Mouse (Mus musculus): ENCODE measurements around the gene Prickle2.

Gene Prickle2

DNA sequence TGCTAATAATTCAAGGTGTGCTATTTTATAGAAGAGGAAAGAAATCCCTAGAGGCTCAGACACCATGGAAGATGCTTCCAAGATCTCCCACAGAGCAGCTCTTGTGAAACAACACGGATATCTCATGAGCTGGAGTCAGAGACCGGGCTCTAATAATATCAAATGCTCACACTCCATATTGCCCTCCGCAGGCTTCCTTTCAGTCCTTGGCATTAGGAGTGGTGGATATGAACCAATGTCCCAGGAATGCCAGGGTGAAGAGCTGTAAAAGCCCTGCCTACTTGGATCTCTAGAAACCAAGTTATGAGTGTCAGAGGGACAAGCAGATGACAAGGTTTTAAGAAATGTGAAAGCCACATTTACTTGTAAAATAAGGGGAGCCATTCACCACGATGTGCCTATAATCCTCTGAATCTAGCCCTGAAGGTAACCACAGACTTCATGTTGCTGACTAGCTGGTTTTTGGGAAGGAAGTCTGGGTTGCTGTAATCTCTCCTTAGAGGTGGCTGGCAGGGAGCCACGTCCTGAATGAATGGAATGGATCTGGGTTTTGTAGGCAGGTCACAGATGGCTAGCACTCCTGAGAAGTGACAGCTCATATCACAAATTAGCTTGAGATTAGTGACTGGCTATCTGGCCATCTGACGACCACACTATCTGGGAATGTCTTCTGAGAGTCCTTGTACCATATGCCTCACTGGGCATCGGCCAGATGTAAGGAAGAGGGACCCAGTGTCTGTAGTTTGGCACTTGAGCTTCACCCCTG, 278.4 kb downstream of the Prickle2 start:
- DNase-seq, result peak; percentile 25 to 34

DNA sequence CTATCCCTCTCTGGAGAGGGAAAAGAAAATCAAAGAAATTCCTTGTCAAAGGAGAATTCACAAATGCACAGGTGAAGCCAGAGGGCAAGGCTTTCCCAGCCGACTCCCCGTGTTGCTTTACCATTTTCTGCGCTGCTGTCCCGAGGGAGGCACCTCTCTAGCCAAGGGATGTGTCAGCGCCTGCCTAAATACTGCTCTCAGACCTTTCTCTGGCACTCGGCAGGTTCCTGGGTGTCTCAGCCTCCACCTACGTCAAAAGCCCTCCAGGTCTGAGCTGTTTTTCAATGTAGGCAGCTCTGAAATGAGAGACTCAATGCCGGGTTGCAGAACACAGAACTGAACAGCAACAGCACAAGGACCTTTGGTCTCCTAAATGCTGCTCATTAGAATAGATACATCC, 280.1 kb downstream of the Prickle2 start:
- no peak for DNase-seq

DNA sequence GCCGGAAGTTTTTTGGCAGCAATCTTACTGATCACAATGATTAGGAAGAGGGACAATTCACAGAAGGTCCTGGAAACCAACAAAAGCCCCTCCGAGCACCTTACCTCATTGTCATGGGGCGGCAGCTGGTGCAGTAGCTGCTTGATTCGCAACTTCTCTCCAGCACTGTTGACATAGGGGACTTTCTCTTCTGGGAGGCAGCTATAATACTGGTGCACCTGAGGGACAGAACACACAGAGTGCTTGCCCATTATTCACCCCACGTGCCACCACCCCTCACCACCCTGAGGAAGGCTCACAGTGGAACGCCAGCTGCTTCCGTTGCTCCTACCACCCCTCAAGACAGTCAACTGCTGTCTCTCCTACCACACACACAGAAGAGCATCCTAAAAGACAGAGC, 280.5 kb downstream of the Prickle2 start:
- no peak for DNase-seq

DNA sequence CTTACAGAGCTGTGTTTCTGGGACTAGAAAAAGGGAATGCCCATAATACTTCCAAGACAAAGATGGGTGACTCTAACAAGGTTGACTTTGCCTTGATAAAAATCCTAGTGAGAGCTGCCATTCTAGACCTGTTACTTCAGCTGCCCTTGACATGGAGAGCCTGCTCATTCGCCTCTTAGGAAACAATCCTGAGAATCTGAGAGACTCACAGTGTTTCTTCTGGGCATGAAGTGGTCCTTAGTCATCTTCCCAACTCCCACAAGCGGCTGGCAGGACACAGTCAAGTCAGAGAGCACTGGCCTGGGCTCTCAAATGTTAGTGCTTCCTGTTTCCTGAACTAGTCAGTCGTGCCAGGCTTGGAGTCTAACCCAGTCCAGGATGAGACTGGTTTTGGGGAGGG, 281.0 kb downstream of the Prickle2 start:
- DNase-seq, result no peak

DNA sequence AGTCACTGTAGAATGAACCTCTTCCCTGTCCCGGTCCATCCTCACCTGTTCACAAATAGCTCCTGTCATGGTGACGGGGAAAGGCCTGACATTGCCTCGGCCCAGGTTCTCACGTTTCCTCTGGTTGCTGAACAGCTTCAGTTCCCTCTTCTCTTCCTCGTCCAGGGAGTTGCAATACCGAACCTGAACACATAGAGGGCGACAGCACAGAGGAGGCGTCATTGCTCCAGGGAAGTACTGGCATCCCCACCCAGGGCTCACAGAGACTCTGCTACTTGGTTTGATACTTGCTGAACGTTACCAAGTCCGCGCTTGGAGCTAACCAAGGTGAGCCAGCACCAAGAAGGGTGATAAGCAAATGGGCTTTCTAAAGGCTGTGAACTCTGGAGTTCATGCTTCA, 283.7 kb downstream of the Prickle2 start:
- DNase-seq, result peak; percentile 10 to 12

DNA sequence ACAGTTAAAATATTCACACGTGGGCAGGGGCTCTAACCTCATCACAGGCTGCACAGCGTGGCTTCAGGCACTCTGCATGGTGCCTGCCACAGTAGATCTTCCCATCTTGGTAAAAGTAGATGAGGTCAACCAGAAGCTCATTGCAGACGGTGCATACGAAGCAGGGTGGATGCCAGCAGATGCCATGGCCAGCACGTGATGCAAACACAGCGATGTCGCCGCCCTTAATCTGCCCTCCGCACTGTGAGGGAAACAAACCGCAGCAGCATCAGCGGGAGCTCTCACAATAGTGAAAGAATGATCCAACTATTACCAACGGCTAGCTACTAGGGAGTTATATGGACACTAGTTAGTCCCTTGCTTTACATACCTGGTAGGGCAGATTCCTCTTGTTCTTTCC, 285.8 kb downstream of the Prickle2 start:
- DNase-seq, result no peak

DNA sequence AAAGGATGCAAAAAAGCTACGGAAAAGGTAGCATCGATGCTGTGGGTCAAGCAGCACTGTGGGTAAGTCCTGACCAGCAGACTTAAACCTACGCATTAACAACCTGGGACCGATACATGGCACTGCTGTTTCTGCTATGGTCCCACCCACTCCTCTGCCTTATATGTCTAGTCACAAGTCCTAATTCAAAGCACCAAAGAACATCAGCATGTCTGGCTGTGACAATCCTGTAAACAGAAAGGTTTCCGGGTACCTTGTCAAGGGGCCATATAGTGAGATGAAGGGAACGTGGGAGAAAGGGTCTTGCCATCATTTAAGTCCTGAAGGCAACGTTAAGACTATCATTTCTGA, 290.6 kb downstream of the Prickle2 start:
- DNase-seq, result no peak

DNA sequence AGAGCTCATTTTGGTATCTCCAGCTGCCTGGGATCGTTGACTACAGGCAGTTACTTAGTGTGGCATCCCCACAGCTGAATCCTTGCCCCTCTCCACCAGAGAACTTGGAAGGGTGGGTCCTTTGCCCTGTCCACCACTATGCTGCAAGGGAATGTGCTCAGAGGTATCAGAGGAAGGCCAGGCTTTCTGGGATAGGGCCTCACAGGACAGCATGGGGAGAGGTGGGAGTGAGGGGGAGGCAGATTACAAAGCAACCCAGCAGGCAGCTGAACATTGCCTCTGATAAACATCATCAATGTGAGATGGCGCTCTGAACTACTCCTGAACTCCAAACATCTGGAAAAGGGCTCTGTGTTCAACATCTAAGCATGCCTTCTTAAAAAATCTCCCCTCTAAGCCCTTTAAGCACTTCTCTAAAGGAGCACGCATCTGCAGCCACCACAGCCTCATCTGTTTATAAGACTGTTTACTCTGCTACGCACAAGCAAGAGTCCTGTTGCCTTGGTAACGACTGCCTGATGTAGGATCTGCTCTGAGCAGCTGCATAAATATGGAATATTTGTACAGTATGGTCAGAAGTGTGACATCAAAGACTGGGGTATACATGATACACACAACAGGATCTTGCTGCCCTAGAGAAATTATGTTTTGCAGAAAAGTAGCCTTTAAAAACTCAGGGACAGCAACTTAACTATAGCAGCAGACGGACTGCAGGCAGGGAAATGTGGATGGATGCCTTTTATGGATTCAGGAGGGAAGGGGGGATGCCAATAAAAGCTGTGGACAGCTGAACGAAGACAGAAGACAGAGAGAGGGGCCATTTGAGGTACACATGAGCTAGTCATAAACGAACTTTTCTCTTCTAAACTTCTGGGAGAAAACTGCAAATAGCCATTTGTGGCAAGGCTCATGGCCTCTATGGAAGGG, 291.2 kb downstream of the Prickle2 start:
- DNase-seq, result no peak

DNA sequence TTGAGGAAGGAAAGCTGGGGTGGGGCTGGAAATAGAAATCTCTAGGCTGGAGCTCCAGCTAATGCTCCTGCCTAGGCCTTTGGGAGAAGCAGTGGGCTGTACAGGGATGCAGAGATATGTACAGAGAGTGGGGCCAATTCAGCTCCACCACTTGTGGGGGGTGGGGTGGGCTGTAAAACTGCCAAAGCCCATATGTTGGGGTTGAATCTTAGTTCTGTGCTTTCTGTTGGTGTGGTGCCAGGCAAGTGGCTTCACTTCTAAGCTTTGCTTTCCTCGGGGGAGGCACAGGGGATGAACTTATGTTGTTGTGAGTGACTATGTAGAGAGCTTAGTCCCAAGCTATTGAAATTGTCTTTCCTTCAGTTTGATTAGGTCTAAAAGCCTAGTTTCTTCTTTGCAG, 292.0 kb downstream of the Prickle2 start:
- no peak for DNase-seq

DNA sequence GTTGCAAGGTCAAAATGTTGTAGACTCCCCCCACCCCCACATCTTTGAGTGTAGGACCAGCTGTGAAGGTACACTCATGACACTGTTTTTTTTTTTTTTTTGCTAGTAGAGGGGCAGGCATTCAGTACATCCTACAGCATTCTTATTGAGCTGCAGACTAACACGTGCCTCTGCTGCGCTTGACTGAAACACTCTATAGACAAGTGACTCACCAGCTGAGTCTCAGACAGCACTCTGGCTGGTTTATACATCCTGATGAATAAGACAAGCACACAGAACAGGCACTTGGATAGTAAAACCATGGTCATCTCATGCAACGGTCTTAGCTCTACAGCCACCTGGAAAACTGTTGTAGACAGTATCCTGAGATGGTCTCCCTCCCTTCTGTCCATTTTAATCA, 296.2 kb downstream of the Prickle2 start:
- no peak for DNase-seq

DNA sequence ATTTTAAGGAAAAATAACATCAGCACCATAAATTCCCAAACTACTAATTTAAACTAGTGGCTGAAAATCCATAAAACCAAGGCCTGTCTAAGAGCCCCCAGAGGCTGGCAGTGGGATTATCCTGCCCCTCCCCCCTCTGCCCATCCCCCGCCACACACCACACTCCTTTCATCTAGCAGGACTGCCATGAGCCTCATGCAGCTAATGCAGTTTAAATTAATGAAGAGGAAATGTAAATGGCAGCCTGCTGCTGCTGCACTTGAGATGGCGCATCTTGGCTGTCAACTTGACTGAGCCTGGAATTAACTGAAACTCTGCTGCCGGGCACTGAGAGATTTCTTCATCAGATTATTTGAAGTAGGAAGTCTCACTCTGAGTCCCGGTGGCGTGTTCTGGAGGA, 298.7 kb downstream of the Prickle2 start:
- DNase-seq, result no peak

DNA sequence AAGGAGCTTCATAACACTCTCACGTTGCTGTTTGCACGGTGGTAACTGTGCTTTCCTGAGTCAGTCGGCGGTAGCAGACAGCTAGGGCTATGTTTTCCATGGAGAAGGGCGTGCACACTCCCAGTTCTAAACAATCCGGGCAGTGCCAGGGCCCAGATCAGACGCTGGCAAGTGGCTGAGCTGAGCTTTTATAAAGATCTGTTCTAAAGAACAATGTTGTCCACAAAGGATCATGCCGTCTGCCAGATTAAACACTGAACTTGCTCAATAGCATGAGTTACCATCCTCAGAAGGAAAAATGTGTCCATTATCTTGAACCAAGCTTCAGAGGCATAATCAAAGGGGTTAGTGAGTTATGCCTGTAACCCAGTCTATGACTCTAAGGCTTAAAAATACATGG, 300.4 kb downstream of the Prickle2 start:
- no peak for DNase-seq

DNA sequence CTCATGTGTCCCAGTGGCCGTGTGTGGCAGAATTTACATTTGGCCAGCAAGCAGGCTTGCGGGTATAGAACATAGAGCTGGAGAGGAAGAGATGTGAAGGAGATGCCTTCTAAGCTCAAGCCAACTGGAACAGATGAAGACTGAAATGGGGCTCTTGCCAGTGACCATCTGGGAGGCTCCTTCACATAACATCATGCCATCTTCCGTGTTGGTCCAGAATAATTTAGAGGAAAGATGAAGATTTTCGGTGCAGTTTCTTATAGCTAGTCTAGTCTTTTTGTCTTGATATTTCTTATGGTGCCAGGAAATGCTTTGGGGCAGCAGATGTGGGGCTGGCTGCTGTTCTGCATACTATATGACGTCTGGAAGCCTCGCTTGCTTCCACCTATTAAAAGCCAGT, 308.1 kb downstream of the Prickle2 start:
- DNase-seq, result no peak

DNA sequence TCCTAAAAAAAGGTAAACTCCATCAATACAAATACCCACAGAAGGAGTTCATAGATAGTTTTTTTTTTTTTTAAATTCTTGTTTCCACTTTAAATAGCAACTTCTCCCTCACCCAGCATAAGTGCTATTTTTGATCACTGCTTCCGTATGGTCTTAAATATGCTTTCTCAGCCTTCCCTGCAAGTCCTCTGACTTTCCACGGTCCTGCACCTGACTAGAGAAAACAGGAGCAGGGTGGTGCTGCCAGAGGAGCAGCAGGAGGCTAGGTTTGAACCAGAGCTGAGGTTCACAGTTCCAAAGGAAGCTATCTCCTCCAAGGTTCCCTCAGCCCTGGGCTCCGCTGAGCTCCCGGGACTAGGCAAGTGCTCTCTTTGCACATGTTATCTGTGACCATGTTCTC, 310.4 kb downstream of the Prickle2 start:
- DNase-seq, result no peak

DNA sequence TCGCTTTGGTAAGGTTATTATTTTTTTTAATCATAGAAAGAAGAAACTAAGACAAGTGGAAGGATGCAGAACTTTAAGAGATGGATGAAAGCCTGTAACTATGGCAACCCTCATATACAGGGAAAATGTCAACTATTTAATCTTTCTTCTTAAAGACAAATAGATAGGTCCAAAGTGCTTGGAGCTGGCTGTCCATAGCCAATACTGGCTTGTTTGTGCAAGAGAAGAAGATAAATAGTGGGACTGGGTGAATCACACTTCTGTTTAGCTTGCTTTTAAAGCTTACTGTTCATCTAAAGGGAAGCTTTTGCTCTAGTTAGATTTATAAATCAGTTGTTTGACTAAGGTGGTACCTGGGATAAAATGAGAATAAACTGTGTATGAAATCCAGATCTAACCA, 310.8 kb downstream of the Prickle2 start:
- DNase-seq, result no peak

DNA sequence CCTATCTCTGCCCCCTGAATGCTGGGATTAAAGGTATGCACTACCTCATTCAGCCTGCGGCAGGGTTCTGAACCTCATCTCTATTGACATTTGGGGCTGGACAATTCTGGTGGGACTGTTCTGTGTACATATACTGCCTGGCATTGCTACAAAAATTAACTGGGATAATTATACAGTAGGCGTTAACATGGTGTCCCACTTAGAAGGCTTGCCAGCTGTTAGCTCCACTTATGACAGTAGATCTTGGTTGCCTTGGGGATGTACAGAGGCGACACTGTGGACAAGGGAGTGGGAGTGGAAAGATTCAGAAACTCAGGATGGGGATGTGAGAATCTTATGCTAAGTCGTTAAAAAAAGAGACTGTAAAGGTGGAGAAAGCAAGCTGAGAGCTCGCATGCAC, 311.3 kb downstream of the Prickle2 start:
- DNase-seq, result no peak

DNA sequence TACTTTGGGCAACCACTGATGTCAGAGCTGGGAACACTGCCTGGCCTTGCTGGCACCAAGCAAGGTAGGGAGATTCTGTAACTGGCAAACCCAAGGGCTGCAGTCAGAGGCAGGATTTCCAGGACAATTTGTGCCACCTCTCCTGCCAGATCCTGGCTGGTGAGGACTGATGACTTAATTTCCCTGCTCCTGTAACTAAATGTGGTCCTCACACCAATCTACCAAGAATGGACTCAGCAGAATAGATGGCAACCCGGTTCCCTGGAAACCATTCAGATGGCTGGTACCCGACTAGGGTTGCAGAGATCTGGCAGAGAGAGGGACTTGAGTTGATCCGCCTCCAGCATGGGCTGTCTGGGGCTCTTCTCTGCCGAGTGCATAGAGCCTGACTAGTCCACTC, 315.6 kb downstream of the Prickle2 start:
- peak; percentile 10 to 14 for DNase-seq

DNA sequence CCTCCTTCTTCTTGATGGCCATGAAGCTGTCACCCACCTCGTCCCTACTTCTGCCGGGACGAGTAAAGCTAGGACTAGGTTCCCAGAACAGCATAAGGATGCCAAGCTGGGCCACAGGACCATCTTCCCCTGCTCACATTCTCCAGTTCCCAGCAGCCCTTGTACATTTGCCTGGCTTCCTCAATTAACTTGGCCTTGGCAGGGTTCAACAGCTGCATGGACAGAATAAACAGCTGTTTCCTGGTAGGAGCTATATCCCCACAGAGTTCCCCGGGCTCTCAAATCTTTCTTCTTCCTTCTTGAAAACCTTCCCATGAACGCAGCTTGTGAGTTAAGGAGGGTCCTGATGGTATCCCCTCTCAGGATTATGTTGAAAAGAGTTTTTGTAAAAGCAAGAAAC, 317.3 kb downstream of the Prickle2 start:
- no peak for DNase-seq

DNA sequence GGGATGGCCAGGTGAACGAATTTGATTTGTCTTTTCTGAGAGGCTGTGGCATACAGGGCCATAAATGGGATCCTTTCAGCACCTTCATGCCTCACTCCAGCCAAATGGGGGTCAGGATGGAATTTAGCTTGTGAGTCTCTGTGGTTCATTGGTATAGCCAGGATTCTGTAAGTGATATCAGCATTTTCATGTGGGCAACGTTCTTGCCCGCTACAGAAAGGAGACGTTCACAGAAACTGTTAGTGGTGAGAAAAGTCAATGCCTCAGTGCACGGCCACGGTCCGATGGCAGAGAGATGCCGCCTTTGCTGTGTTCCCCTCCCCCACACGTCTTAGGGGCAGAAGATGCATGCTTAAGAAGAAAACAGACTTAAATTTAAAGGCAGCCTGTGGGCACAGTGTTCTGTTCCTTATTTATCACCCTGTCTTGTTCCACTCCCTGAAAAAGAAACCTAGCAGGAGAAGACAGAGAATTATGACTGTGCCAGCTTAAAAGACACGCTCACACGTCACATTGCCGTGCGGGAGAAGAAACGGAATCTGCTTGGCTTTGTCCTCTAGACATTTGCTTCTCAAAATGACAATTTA, 322.7 kb downstream of the Prickle2 start:
- no peak for DNase-seq

DNA sequence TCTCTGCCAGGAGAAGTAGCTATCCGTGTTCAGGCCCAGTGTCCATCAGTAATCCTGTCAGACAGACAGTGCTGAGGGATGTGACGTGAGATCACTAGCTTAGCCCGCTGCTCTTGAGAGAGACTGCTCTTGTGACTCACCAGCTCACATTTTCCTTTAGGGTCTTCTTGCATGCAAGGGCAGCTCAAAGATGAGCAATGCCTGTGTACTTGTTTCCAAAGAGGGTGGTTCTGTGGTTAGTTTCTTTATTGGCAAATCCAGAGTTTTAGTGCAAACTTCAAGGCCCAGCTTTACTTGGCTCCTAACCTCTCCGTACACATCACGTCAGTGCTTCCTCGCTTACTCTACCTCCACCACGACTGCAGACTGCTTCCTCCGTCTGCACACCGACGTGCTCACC, 324.9 kb downstream of the Prickle2 start:
- DNase-seq, result no peak

DNA sequence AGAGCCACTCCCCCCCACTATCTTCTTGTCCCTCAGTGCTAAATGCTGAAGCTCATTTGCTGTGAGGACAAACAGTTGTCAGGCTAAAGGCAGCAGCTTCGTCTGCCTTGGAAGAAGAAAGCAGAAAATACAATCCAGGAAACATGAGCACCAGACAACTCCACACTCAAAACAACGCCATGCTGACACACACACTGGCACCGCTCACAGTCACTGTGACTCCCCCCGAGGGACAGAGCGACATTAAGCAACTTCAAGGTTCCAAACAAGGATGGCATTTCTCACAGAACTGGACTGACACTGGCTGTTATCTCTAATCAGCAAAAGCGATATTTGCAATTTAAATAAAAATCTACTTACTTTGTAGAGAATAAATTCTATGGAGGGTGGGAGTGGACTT, 331.1 kb downstream of the Prickle2 start:
- no peak for DNase-seq

DNA sequence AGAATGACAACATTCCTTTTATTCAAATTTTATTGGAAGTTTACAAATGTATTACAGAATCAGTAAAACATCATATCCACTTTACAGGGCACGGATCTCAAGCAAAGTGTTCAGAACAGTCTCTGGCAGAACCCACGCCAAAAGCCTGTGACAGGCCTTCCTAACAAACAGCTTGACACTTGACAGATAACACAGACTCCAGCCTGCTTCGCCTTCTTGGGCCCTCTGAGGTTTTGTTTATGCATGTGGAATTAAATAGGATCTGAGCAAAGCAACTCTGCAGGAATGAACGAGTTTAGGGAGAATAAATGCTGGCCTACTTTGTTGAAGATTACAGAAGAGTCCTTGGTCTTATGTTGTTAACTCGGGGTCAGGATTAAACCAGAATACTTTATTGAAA, 335.1 kb downstream of the Prickle2 start:
- no peak for DNase-seq

DNA sequence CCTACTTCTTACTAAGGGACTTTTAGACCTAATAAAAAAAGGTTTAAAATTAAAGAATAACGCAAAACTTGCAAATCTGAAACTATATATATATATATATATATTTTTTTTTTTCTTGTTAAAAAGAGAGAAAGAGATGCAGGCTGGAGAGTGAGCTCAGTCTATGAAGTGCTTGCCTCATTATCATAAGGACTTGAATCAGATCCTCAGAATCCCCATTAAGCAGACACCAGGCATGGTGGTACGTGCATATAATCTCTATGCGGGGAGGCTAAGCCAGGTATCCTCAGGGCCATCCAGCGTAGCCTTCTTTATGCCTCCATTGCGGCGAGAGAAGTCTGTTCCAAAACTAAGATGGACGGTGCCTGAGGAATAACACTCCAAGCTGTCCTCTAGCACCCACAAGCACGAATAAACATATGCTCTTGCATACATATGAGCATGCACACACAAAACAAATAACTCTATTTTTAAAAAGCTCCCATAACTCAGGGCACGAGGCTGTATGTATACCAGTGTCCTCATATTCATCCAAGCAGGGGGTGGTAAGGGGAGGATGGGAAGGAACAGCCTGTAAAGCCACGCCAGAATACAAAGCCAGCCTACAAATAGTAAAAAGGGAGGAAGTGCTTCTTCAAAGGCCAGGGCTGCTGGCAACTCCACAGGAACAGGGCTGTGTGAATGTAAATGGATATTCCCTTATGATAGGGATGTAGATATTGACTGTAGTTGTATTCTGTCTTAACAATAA, 358.5 kb downstream of the Prickle2 start:
- DNase-seq, result no peak

All from cerebellum, adult 18-20 months (tissue).